Mouse (Mus musculus): ENCODE results near the gene Foxp4. TPM values are rescaled to one million over a fixed set of nuclear protein-coding genes. Genes with fewer than 3 reads are reported as not detected.

Foxp4 gene
- total and polyA plus RNA-seq, 3 experiments = 0.93 to 54.1 (median 21.6) TPM

DNA sequence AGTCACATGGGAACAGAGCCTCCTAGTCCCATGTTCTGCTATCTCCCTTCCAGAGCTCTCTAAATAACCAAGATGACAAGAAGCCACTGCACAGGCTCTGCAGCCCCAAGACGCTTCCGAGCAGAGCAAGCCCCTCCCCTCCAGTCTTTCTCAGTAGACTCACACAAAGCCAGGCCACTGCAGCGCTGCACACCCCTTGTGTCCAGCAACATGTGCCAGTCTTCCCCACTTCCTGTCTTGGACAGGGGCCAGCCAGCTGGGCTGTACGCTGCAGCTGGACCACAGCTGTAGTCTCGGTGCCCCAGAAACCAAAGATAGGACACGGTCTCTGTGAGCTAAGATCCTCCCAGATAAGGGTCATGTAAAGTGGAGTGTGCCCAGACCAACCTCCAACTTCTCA, 86.6 kb downstream of the Foxp4 start:
- DNase-seq (ENCODE audit: low spot score) = no peak
- peaks cover 2% of the 10 kb centered on the region; the same call in 1 of the 2 replicates for H3K4me1 ChIP-seq (ENCODE audit: insufficient read depth, low read depth, low read length)
- H3K4me3 ChIP-seq (ENCODE audit: low read depth, low read length) = no peak overlapping the region
- TF ChIP-seq GATA1 (IDR thresholded peaks at IDR 0.05; ENCODE audit: borderline replicate concordance, low read length) (no peak), POLR2AphosphoS5 (IDR thresholded peaks at IDR 0.05; ENCODE audit: insufficient replicate concordance, low read depth, low read length) (no peak), CTCF (IDR thresholded peaks at IDR 0.05; ENCODE audit: low read depth, low read length) (no peak), TAL1 (conservative IDR thresholded peaks at IDR 0.05; ENCODE audit: low read depth, low read length) (no peak), GATA2 (IDR thresholded peaks at IDR 0.05; ENCODE audit: borderline replicate concordance, low read depth, low read length) (no peak)
- no peak for ATAC-seq (ENCODE audit: extremely low read depth, insufficient number of reproducible peaks, low FRiP score, poor library complexity, severe bottlenecking)
- H3K9me3 ChIP-seq (replicated peaks) = peaks cover 18% of the 10 kb centered on the region
- H3K36me3 ChIP-seq (replicated peaks) = no peaks in the 10 kb centered on the region
- peaks cover 5% of the 10 kb centered on the region; the same call in 1 of the 2 replicates for H3K27me3 ChIP-seq (ENCODE audit: insufficient read depth, low read length)

DNA sequence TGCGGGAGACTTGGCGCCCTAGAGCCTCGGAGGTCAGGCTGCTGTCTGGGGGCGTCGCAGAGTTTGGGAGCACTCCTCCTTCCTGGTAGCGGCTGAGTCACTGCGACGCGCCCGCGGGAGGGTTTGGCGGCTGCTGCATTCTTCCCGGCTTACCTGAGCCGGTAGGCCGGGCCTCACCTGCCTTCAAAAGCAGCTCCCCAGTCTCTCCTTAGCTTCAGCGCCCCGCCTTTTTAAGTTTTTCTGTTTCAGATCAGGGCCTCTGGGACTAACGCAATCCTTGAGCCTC, 90.0 kb downstream of the Foxp4 start, which contains the start of gene Mdfi:
Gene Mdfi (minus strand): TSS at position 210 of the 286 bp plus-strand sequence.
- H3K27me3 ChIP-seq (ENCODE audit: insufficient read depth, low read length) = peaks cover 5% of the 10 kb centered on the region; the same call in 1 of the 2 replicates
- ATAC-seq (ENCODE audit: extremely low read depth, insufficient number of reproducible peaks, low FRiP score, poor library complexity, severe bottlenecking) = no peak
- DNase-seq (ENCODE audit: low spot score) = no peak
- no peaks in the 10 kb centered on the region for H3K36me3 ChIP-seq (replicated peaks)
- H3K9me3 ChIP-seq (replicated peaks) = peaks cover 16% of the 10 kb centered on the region
- H3K4me3 ChIP-seq (ENCODE audit: low read depth, low read length) = no peak within 1 kb of the TSS
- peaks cover 4% of the 10 kb centered on the region; the same call in 1 of the 2 replicates for H3K4me1 ChIP-seq (ENCODE audit: insufficient read depth, low read depth, low read length)
- no peak for TF ChIP-seq CTCF (IDR thresholded peaks at IDR 0.05; ENCODE audit: low read depth, low read length)
- no peak for TF ChIP-seq GATA1 (IDR thresholded peaks at IDR 0.05; ENCODE audit: borderline replicate concordance, low read length)
- no peak for TF ChIP-seq GATA2 (IDR thresholded peaks at IDR 0.05; ENCODE audit: borderline replicate concordance, low read depth, low read length)
- TF ChIP-seq TAL1 (conservative IDR thresholded peaks at IDR 0.05; ENCODE audit: low read depth, low read length) = no peak
- TF ChIP-seq POLR2AphosphoS5 (IDR thresholded peaks at IDR 0.05; ENCODE audit: insufficient replicate concordance, low read depth, low read length) = no peak

GRCm38 (mm10) chr17:47833628-47834481, 90.6 kb downstream of the Foxp4 start:
- H3K27me3 ChIP-seq (ENCODE audit: insufficient read depth, low read length) = peaks cover 5% of the 10 kb centered on the region; the same call in 1 of the 2 replicates
- no peak for DNase-seq (ENCODE audit: low spot score)

GRCm38 (mm10) chr17:47833029-47833627, 91.3 kb downstream of the Foxp4 start:
- Histone ChIP-seq H3K4me3 (ENCODE audit: low read depth, low read length) (no peak overlapping the region; the same call in 1 of the 2 replicates), H3K4me1 (ENCODE audit: insufficient read depth, low read depth, low read length) (peaks cover 4% of the 10 kb centered on the region; the same call in 1 of the 2 replicates), H3K9me3 (replicated peaks) (peaks cover 16% of the 10 kb centered on the region), H3K27me3 (ENCODE audit: insufficient read depth, low read length) (peaks cover 5% of the 10 kb centered on the region; the same call in 1 of the 2 replicates), H3K36me3 (replicated peaks) (no peaks in the 10 kb centered on the region)
- TF ChIP-seq GATA1 (IDR thresholded peaks at IDR 0.05; ENCODE audit: borderline replicate concordance, low read length) (no peak), POLR2AphosphoS5 (IDR thresholded peaks at IDR 0.05; ENCODE audit: insufficient replicate concordance, low read depth, low read length) (no peak)
- ATAC-seq (ENCODE audit: extremely low read depth, insufficient number of reproducible peaks, low FRiP score, poor library complexity, severe bottlenecking) (no peak), DNase-seq (ENCODE audit: low spot score) (no peak)

More at GRCm38 (mm10) chr17:47833628-47834481, 90.6 kb downstream of the Foxp4 start:
- TF ChIP-seq TAL1 (conservative IDR thresholded peaks at IDR 0.05; ENCODE audit: low read depth, low read length) (no peak), CTCF (IDR thresholded peaks at IDR 0.05; ENCODE audit: low read depth, low read length) (no peak), POLR2AphosphoS5 (IDR thresholded peaks at IDR 0.05; ENCODE audit: insufficient replicate concordance, low read depth, low read length) (no peak), GATA2 (IDR thresholded peaks at IDR 0.05; ENCODE audit: borderline replicate concordance, low read depth, low read length) (no peak), GATA1 (IDR thresholded peaks at IDR 0.05; ENCODE audit: borderline replicate concordance, low read length) (no peak)
- Histone ChIP-seq H3K36me3 (replicated peaks) (no peaks in the 10 kb centered on the region), H3K4me1 (ENCODE audit: insufficient read depth, low read depth, low read length) (peaks cover 4% of the 10 kb centered on the region; the same call in 1 of the 2 replicates), H3K4me3 (ENCODE audit: low read depth, low read length) (no peak overlapping the region), H3K9me3 (replicated peaks) (peaks cover 16% of the 10 kb centered on the region)
- ATAC-seq (ENCODE audit: extremely low read depth, insufficient number of reproducible peaks, low FRiP score, poor library complexity, severe bottlenecking) = no peak

DNA sequence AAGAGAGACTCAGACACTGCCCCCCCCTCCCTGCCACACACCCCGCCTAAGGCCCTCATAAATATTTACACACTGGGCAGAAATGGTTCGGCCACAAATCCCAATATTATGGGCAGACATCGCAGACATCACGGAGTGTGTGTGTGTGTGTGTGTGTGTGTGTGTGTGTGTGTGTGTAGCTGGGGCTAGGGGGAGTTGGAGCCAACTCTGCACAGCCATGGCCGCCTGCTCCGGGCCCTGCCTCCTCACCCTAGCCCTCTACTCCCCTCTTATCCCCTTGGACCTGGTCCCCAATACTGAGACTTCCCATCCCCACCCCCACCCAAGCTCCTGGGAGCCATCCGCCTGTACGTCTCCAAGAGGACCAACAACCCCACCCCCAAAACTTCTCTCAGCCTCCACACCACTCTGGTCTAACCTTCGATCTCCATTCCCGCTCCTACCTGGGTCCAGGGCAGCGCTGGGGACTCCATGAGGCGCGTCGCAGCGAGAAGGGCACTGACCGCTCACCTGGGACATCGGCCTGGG, 91.9 kb downstream of the Foxp4 start:
- TF ChIP-seq GATA1 (IDR thresholded peaks at IDR 0.05; ENCODE audit: borderline replicate concordance, low read length) (no peak), CTCF (IDR thresholded peaks at IDR 0.05; ENCODE audit: low read depth, low read length) (no peak), GATA2 (IDR thresholded peaks at IDR 0.05; ENCODE audit: borderline replicate concordance, low read depth, low read length) (no peak), POLR2AphosphoS5 (IDR thresholded peaks at IDR 0.05; ENCODE audit: insufficient replicate concordance, low read depth, low read length) (no peak), TAL1 (conservative IDR thresholded peaks at IDR 0.05; ENCODE audit: low read depth, low read length) (no peak)
- Histone ChIP-seq H3K36me3 (replicated peaks) (no peaks in the 10 kb centered on the region), H3K27me3 (ENCODE audit: insufficient read depth, low read length) (peaks cover 5% of the 10 kb centered on the region; the same call in 1 of the 2 replicates), H3K9me3 (replicated peaks) (peaks cover 13% of the 10 kb centered on the region), H3K4me1 (ENCODE audit: insufficient read depth, low read depth, low read length) (peaks cover 4% of the 10 kb centered on the region; the same call in 1 of the 2 replicates), H3K4me3 (ENCODE audit: low read depth, low read length) (no peak overlapping the region; the same call in 1 of the 2 replicates)
- no peak for DNase-seq (ENCODE audit: low spot score)
- no peak for ATAC-seq (ENCODE audit: extremely low read depth, insufficient number of reproducible peaks, low FRiP score, poor library complexity, severe bottlenecking)

DNA sequence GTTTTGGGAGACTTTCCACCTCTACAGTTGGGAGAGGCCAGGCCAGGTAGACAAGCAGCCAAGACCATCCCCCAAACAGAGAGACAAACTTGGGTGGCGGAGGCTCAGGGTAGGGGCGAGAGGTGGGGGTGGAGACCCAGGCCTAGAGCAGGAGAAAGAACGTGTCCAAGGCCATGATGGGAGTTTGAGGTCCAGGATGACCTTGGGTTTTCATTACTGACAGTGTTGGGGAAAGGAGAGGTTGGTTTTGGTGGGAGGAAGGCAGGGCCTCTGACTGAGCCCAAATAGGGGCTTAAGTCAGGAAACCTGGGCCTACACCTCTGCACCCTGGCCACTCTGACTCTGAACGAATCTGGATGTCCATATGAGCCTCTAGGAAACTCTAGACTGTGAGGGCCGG, 92.7 kb downstream of the Foxp4 start:
- H3K36me3 ChIP-seq (replicated peaks) = no peaks in the 10 kb centered on the region
- TF ChIP-seq CTCF (IDR thresholded peaks at IDR 0.05; ENCODE audit: low read depth, low read length) = no peak
- TF ChIP-seq GATA1 (IDR thresholded peaks at IDR 0.05; ENCODE audit: borderline replicate concordance, low read length) = no peak
- TF ChIP-seq GATA2 (IDR thresholded peaks at IDR 0.05; ENCODE audit: borderline replicate concordance, low read depth, low read length) = no peak
- no peak for TF ChIP-seq POLR2AphosphoS5 (IDR thresholded peaks at IDR 0.05; ENCODE audit: insufficient replicate concordance, low read depth, low read length)
- peaks cover 5% of the 10 kb centered on the region; the same call in 1 of the 2 replicates for H3K27me3 ChIP-seq (ENCODE audit: insufficient read depth, low read length)
- H3K4me1 ChIP-seq (ENCODE audit: insufficient read depth, low read depth, low read length) = peaks cover 4% of the 10 kb centered on the region; the same call in 1 of the 2 replicates
- ATAC-seq (ENCODE audit: extremely low read depth, insufficient number of reproducible peaks, low FRiP score, poor library complexity, severe bottlenecking) = no peak
- peaks cover 13% of the 10 kb centered on the region for H3K9me3 ChIP-seq (replicated peaks)
- no peak for DNase-seq (ENCODE audit: low spot score)
- no peak overlapping the region for H3K4me3 ChIP-seq (ENCODE audit: low read depth, low read length)
